Mouse (Mus musculus) liver, postnatal 0 days (tissue): Measurements from ENCODE around the gene Rgs4. TPM values are rescaled to one million over a fixed set of nuclear protein-coding genes. Genes with fewer than 3 reads are reported as not detected.

ENCODE experiments used
- ATAC-seq: fragments of 200-750 bp; cut with Nextera tagmentation; 2 replicates; pipeline ENCODE4 v1.8.0; 2017; ENCODE audit warnings: mild to moderate bottlenecking, moderate library complexity
- DNase-seq: peaks from one replicate; pipeline ENCODE4 v3.0.0-alpha.2; 2016
- H3K27ac ChIP-seq: fragments of 300-500 bp; sonication (generic); 2 replicates; pipeline ENCODE4 v1.5.1; 2014; ENCODE audit warnings: antibody characterized with exemption, moderate library complexity, mild to moderate bottlenecking, low read depth
- H3K27me3 ChIP-seq: fragments of 300-500 bp; sonication (generic); 2 replicates; pipeline ENCODE4 v1.6.1; 2014; ENCODE audit warnings: low read length, control low read depth, mixed read lengths; ENCODE audit not compliant: insufficient read depth
- H3K36me3 ChIP-seq: fragments of 300-500 bp; sonication (generic); replicated peaks from 2 replicates; pipeline ENCODE4 v1.6.1; 2014; ENCODE audit warnings: mild to moderate bottlenecking, control low read depth, low read length, moderate library complexity, mixed read lengths; ENCODE audit not compliant: insufficient read depth
- H3K4me1 ChIP-seq: fragments of 300-500 bp; sonication (generic); 2 replicates; pipeline ENCODE4 v1.6.1; 2014; ENCODE audit warnings: antibody characterized with exemption, mild to moderate bottlenecking, control low read depth; ENCODE audit not compliant: insufficient read depth
- H3K4me2 ChIP-seq: fragments of 300-500 bp; sonication (generic); 2 replicates; pipeline ENCODE4 v1.6.1; 2014; ENCODE audit warnings: low read depth, mild to moderate bottlenecking, low read length, moderate library complexity, mixed read lengths
- H3K4me3 ChIP-seq: fragments of 300-500 bp; sonication (generic); 2 replicates; pipeline ENCODE4 v1.5.1; 2014; ENCODE audit warnings: low read depth, low read length
- H3K9ac ChIP-seq: fragments of 300-500 bp; sonication (generic); replicated peaks from 2 replicates; pipeline ENCODE4 v1.6.1; 2014; ENCODE audit warnings: mild to moderate bottlenecking, moderate library complexity
- H3K9me3 ChIP-seq: fragments of 300-500 bp; sonication (generic); 2 replicates; pipeline ENCODE4 v1.6.1; 2016; ENCODE audit warnings: mild to moderate bottlenecking, control low read depth, low read length, mixed read lengths
- CTCF ChIP-seq: sonication (generic); IDR thresholded peaks from 2 replicates; pipeline ENCODE4 v1.5.1; 2016; ENCODE audit warnings: antibody characterized with exemption, low read depth
- EP300 ChIP-seq: IDR thresholded peaks from 2 replicates; pipeline ENCODE4 v1.6.1; 2016; ENCODE audit warnings: antibody characterized with exemption, low read depth, mild to moderate bottlenecking
- WGBS: fragments of 180-500 bp; shearing (Covaris S2); extraction: QIAGEN DNeasy Blood & Tissue Kit; methylation state at CpG from one replicate; pipeline ENCODE4 v1.1.7; 2014; ENCODE audit not compliant: insufficient replicate concordance; 5-methylcytosine and 5-hydroxymethylcytosine counted together
- polyA plus RNA-seq: library from polyadenylated mRNA; unstranded; fragments of >200 nt; fragmentation: Nextera tagmentation; extraction: Ambion mirVana; gene quantifications from 2 replicates; pipeline ENCODE4 v1.2.1, GENCODE M21; 2015

Gene Rgs4
- polyA plus RNA-seq, 1 experiment from 2014 or later, result 0.35 TPM

- DNase-seq (no peak), ATAC-seq (no peak)
- H3K4me1 ChIP-seq, result no peaks in the 10 kb centered on the region
Observed at GRCm38 (mm10) chr1:169730599-169731100, 16.8 kb downstream of the Rgs4 start.

GRCm38 (mm10) chr1:169726319-169726718, 21.1 kb downstream of the Rgs4 start:
- WGBS, result 63% methylated on average over 3 of the region's 3 CpGs
- H3K9me3 ChIP-seq, result no peaks in the 10 kb centered on the region
- H3K4me1 ChIP-seq, result no peaks in the 10 kb centered on the region
- H3K4me3 ChIP-seq, result no peak overlapping the region
- no peak overlapping the region for H3K4me2 ChIP-seq
- H3K27me3 ChIP-seq, result no peaks in the 10 kb centered on the region
- no peak for ATAC-seq
- H3K27ac ChIP-seq, result no peak overlapping the region
- H3K36me3 ChIP-seq, result no peaks in the 10 kb centered on the region
- no peak overlapping the region for H3K9ac ChIP-seq
- DNase-seq, result no peak
- TF ChIP-seq EP300 (no peak), CTCF (no peak)

More at GRCm38 (mm10) chr1:169730599-169731100, 16.8 kb downstream of the Rgs4 start:
- Histone ChIP-seq H3K9ac (no peak overlapping the region), H3K27ac (no peak overlapping the region), H3K4me3 (no peak overlapping the region), H3K27me3 (no peaks in the 10 kb centered on the region), H3K9me3 (no peaks in the 10 kb centered on the region), H3K4me2 (no peak overlapping the region), H3K36me3 (no peaks in the 10 kb centered on the region)
- WGBS, result 68% methylated on average over 7 of the region's 7 CpGs
- TF ChIP-seq CTCF, result no peak
- TF ChIP-seq EP300, result no peak

- no peaks in the 10 kb centered on the region for H3K27me3 ChIP-seq
- TF ChIP-seq EP300 (no peak), CTCF (no peak)
- H3K4me3 ChIP-seq, result no peak overlapping the region
- no peak overlapping the region for H3K27ac ChIP-seq
- H3K9ac ChIP-seq, result no peak overlapping the region
- WGBS, result 76% methylated on average over 1 of the region's 2 CpGs
- H3K4me2 ChIP-seq, result no peak overlapping the region
- no peaks in the 10 kb centered on the region for H3K36me3 ChIP-seq
- H3K9me3 ChIP-seq, result no peaks in the 10 kb centered on the region
- DNase-seq, result no peak
- no peak for ATAC-seq
- H3K4me1 ChIP-seq, result no peaks in the 10 kb centered on the region
Observed at GRCm38 (mm10) chr1:169721836-169722235, 25.6 kb downstream of the Rgs4 start.

GRCm38 (mm10) chr1:169704395-169705087, 42.9 kb downstream of the Rgs4 start:
- no peak overlapping the region for H3K9ac ChIP-seq
- H3K27ac ChIP-seq, result no peak overlapping the region
- H3K4me3 ChIP-seq, result no peak overlapping the region
- ATAC-seq (no peak), DNase-seq (no peak)
- no peaks in the 10 kb centered on the region for H3K9me3 ChIP-seq
- no peaks in the 10 kb centered on the region for H3K27me3 ChIP-seq
- H3K36me3 ChIP-seq, result no peaks in the 10 kb centered on the region
- no peak overlapping the region for H3K4me2 ChIP-seq
- TF ChIP-seq CTCF, result no peak
- 74% methylated on average over 4 of the region's 4 CpGs for WGBS
- no peaks in the 10 kb centered on the region for H3K4me1 ChIP-seq

GRCm38 (mm10) chr1:169699184-169699583, 48.3 kb downstream of the Rgs4 start:
- Histone ChIP-seq H3K4me3 (no peak overlapping the region), H3K27ac (no peak overlapping the region), H3K36me3 (no peaks in the 10 kb centered on the region), H3K4me2 (no peak overlapping the region), H3K27me3 (no peaks in the 10 kb centered on the region), H3K9ac (no peak overlapping the region), H3K9me3 (no peaks in the 10 kb centered on the region), H3K4me1 (no peaks in the 10 kb centered on the region)
- DNase-seq (no peak), ATAC-seq (no peak)
- TF ChIP-seq CTCF, result no peak
- no peak for TF ChIP-seq EP300
- WGBS, result 83% methylated on average over 2 of the region's 2 CpGs

GRCm38 (mm10) chr1:169697236-169697635, 50.2 kb downstream of the Rgs4 start:
- Histone ChIP-seq H3K4me3 (no peak overlapping the region), H3K36me3 (no peaks in the 10 kb centered on the region), H3K4me2 (no peak overlapping the region), H3K27me3 (no peaks in the 10 kb centered on the region), H3K9ac (no peak overlapping the region), H3K27ac (no peak overlapping the region), H3K4me1 (no peaks in the 10 kb centered on the region), H3K9me3 (no peaks in the 10 kb centered on the region)
- DNase-seq (no peak), ATAC-seq (no peak)
- no peak for TF ChIP-seq EP300
- no peak for TF ChIP-seq CTCF
- WGBS, result 68% methylated on average over 4 of the region's 4 CpGs
